Mouse (Mus musculus): ENCODE measurements around the gene Gm20388.

DNA sequence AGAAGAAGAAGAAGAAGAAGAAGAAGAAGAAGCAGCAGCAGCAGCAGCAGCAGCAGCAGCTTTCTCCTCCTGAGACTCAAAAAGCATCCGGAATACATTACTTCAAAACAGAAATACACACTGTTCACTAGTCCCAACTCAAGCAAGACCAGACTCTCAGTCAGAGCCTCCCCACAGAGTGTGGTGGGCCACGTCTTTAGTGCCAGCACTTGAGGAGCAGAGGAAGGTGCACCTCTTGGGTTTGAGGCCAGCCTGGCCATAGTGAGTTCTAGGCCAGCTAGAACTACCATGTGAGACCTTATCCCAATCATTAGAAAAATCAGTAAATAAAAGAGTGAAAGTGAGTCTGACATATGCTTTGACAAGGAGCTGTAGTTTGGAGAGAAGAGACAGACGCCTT is 3073.5 kb downstream of the Gm20388 start:
- TF ChIP-seq POLR2A (IDR thresholded peaks at IDR 0.05; ENCODE audit: low read depth, low read length) (no peak), CTCF (conservative IDR thresholded peaks at IDR 0.05; ENCODE audit: insufficient read depth, insufficient read length, low read depth, low read length) (no peak)

All from kidney, adult 2 months (tissue).